Mouse (Mus musculus): ENCODE measurements around the gene Tssc4. TPM values are rescaled to one million over a fixed set of nuclear protein-coding genes. Genes with fewer than 3 reads are reported as not detected.

Gene Tssc4
- polyA plus RNA-seq, 1 experiment from 2014 or later, result 32.8 TPM

DNA sequence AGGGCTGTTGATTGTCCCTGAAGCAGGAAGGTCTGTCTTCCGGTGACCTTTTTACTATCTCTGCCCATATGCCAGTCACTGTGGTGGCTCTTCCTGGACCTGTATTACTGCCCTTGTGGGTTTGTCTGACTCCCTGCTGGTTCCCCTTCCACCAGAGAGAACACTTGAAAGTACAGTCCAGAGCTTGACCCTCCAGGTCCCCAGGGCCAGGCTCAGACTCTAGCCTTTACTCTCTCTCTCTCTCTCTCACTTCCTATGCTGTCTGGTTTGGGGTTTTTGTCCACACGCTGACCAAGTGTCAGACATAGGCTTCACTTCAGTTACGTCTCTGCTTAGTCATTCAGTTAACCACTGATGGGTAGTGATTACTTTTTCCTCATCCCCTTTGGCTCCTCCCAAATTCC is 26.1 kb upstream of the Tssc4 start:
- TF ChIP-seq CTCF (IDR thresholded peaks at IDR 0.05; ENCODE audit: low read depth), result no peak
- no peaks in the 10 kb centered on the region for H3K36me3 ChIP-seq (ENCODE audit: control insufficient read depth, insufficient read depth)
- no peak overlapping the region for H3K27ac ChIP-seq (ENCODE audit: low read depth, low read length)
- no peaks in the 10 kb centered on the region for H3K9me3 ChIP-seq (ENCODE audit: control insufficient read depth)
- H3K4me1 ChIP-seq (replicated peaks; ENCODE audit: control insufficient read depth, insufficient read depth, low read length), result 0 out of 2 replicates have a peak, but pooled peaks cover 8% of the 10 kb centered on the region
- H3K4me3 ChIP-seq (ENCODE audit: low read depth, low read length), result no peak overlapping the region
- no peak overlapping the region for H3K4me2 ChIP-seq (replicated peaks; ENCODE audit: low read depth)
- H3K9ac ChIP-seq (ENCODE audit: low read depth, low read length), result no peak overlapping the region
- peaks cover 3% of the 10 kb centered on the region; the same call in 1 of the 2 replicates for H3K27me3 ChIP-seq (replicated peaks; ENCODE audit: control insufficient read depth, insufficient read depth, low read length)
- 85% methylated on average over 3 of the region's 3 CpGs for WGBS
- ATAC-seq, result no peak

DNA sequence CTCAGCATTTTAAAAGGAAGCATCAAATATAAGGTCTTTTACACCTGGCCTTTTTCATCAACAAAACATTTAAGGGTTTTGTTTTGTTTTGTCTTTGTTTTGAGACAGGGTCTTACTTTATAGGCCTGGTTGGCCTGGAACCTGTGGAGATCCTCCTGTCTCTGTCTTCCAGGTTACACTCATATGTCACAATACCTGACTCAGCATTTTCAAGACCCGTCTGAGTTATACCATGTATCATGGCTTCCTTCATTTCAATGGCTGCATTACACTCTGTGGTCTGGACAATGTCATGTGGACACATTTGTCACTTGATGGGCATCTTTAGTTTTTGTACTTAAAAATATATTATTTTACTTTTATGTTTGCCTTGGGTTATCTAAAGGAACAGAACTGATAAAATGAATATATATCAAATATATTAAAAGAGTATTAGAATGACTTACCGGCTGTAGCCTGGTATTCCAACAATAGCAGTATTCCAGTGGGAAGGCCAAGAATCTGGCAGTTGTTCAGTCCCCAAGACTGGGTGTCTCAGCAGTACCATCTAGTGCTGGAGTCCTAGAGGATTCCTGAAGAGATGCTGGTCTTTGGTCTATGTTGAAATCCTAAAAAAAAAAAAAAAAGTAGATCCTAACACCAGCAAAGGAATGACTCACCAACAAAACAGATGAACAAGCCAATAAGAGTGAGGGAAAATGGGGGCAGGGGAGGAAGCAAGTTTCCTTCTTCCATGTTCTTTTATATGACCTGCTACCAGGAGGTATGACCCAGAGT is 24.8 kb upstream of the Tssc4 start:
- Histone ChIP-seq H3K4me3 (ENCODE audit: low read depth, low read length) (no peak overlapping the region), H3K4me2 (replicated peaks; ENCODE audit: low read depth) (no peak overlapping the region), H3K36me3 (ENCODE audit: control insufficient read depth, insufficient read depth) (no peaks in the 10 kb centered on the region), H3K9ac (ENCODE audit: low read depth, low read length) (no peak overlapping the region), H3K9me3 (ENCODE audit: control insufficient read depth) (no peaks in the 10 kb centered on the region), H3K27me3 (replicated peaks; ENCODE audit: control insufficient read depth, insufficient read depth, low read length) (peaks cover 1% of the 10 kb centered on the region; the same call in 1 of the 2 replicates), H3K4me1 (replicated peaks; ENCODE audit: control insufficient read depth, insufficient read depth, low read length) (0 out of 2 replicates have a peak, but pooled peaks cover 8% of the 10 kb centered on the region), H3K27ac (ENCODE audit: low read depth, low read length) (no peak overlapping the region)
- WGBS, result 90% methylated on average over 2 of the region's 2 CpGs
- ATAC-seq, result no peak
- no peak for TF ChIP-seq CTCF (IDR thresholded peaks at IDR 0.05; ENCODE audit: low read depth)

DNA sequence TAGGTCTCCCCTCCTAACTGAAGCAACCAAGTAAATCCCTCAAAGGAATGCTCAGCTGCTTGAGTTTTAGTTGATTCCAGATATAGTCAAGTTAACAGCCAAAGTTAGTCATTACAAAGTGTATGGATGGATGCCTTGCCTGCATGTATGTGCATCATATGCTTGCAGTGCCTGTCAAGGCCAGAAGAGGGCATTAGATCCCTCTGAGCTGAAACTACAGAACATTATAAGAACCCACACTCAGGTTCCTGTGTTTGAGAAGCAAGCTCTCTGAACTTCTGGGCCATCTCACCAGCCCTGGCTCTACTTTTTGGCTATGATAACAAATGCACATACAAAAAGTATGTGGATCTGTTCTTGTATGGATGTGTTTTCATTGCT is 24.2 kb upstream of the Tssc4 start:
- H3K4me3 ChIP-seq (ENCODE audit: low read depth, low read length), result no peak overlapping the region
- H3K9me3 ChIP-seq (ENCODE audit: control insufficient read depth), result no peaks in the 10 kb centered on the region
- TF ChIP-seq CTCF (IDR thresholded peaks at IDR 0.05; ENCODE audit: low read depth), result peak; percentile 39
- no peak for ATAC-seq
- H3K4me2 ChIP-seq (replicated peaks; ENCODE audit: low read depth), result no peak overlapping the region
- no peak overlapping the region for H3K27ac ChIP-seq (ENCODE audit: low read depth, low read length)
- H3K27me3 ChIP-seq (replicated peaks; ENCODE audit: control insufficient read depth, insufficient read depth, low read length), result peaks cover 4% of the 10 kb centered on the region; the same call in 1 of the 2 replicates
- H3K36me3 ChIP-seq (ENCODE audit: control insufficient read depth, insufficient read depth), result no peaks in the 10 kb centered on the region
- H3K4me1 ChIP-seq (replicated peaks; ENCODE audit: control insufficient read depth, insufficient read depth, low read length), result 0 out of 2 replicates have a peak, but pooled peaks cover 8% of the 10 kb centered on the region
- no peak overlapping the region for H3K9ac ChIP-seq (ENCODE audit: low read depth, low read length)

DNA sequence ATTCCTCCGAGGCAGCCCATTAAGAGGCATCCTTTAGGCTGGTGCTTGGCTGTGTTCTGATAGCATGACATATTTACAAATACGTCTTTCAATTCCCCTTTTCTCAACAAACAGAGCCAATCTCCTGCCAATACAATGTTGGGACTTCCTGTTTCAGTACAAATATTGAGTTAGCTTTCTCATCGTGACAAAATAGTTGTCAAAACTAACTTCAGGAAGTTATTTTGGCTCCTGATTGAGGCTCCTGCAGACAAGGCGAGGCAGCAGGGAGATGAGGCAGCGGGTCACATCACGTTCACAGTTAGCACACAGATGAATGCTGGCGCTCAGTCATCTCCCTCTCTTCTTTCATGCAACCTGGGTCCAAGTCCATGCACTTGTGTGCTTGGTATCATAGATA is 22.7 kb upstream of the Tssc4 start:
- H3K9me3 ChIP-seq (ENCODE audit: control insufficient read depth), result no peaks in the 10 kb centered on the region
- H3K36me3 ChIP-seq (ENCODE audit: control insufficient read depth, insufficient read depth), result no peaks in the 10 kb centered on the region
- no peak for TF ChIP-seq CTCF (IDR thresholded peaks at IDR 0.05; ENCODE audit: low read depth)
- H3K4me3 ChIP-seq (ENCODE audit: low read depth, low read length), result no peak overlapping the region
- H3K4me1 ChIP-seq (replicated peaks; ENCODE audit: control insufficient read depth, insufficient read depth, low read length), result 0 out of 2 replicates have a peak, but pooled peaks cover 7% of the 10 kb centered on the region
- H3K9ac ChIP-seq (ENCODE audit: low read depth, low read length), result no peak overlapping the region
- H3K27me3 ChIP-seq (replicated peaks; ENCODE audit: control insufficient read depth, insufficient read depth, low read length), result peaks cover 4% of the 10 kb centered on the region; the same call in 1 of the 2 replicates
- ATAC-seq, result no peak
- no peak overlapping the region for H3K27ac ChIP-seq (ENCODE audit: low read depth, low read length)
- WGBS, result 69% methylated on average over 7 of the region's 7 CpGs
- no peak overlapping the region for H3K4me2 ChIP-seq (replicated peaks; ENCODE audit: low read depth)

DNA sequence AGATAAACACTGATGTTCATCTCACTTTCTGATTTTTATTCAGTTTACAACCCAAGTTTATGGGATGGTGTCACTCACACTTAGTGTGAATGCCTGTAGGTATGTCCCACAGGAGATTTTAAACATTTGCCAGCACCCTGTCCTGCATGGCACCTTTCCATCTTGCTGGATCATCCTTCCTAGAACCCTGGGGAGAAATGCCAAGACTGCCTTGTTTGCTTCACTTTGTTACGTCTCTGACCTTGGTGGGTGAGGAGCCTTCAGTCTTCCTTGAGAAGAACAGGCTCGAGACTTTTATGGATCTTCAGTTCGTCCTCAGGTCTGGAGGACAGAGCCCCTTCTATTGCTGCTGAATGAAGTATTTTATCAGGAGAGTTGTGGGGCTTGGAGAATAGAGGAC is 19.7 kb upstream of the Tssc4 start:
- H3K4me1 ChIP-seq (replicated peaks; ENCODE audit: control insufficient read depth, insufficient read depth, low read length), result no peaks in the 10 kb centered on the region
- H3K9me3 ChIP-seq (ENCODE audit: control insufficient read depth), result no peaks in the 10 kb centered on the region
- no peak for TF ChIP-seq CTCF (IDR thresholded peaks at IDR 0.05; ENCODE audit: low read depth)
- no peak overlapping the region for H3K27ac ChIP-seq (ENCODE audit: low read depth, low read length)
- 72% methylated on average over 3 of the region's 3 CpGs for WGBS
- H3K4me2 ChIP-seq (replicated peaks; ENCODE audit: low read depth), result no peak overlapping the region
- no peaks in the 10 kb centered on the region; the same call in 1 of the 2 replicates for H3K36me3 ChIP-seq (ENCODE audit: control insufficient read depth, insufficient read depth)
- no peak overlapping the region for H3K9ac ChIP-seq (ENCODE audit: low read depth, low read length)
- 0 out of 2 replicates have a peak, but pooled peaks cover 4% of the 10 kb centered on the region for H3K27me3 ChIP-seq (replicated peaks; ENCODE audit: control insufficient read depth, insufficient read depth, low read length)
- no peak for ATAC-seq
- H3K4me3 ChIP-seq (ENCODE audit: low read depth, low read length), result no peak overlapping the region

DNA sequence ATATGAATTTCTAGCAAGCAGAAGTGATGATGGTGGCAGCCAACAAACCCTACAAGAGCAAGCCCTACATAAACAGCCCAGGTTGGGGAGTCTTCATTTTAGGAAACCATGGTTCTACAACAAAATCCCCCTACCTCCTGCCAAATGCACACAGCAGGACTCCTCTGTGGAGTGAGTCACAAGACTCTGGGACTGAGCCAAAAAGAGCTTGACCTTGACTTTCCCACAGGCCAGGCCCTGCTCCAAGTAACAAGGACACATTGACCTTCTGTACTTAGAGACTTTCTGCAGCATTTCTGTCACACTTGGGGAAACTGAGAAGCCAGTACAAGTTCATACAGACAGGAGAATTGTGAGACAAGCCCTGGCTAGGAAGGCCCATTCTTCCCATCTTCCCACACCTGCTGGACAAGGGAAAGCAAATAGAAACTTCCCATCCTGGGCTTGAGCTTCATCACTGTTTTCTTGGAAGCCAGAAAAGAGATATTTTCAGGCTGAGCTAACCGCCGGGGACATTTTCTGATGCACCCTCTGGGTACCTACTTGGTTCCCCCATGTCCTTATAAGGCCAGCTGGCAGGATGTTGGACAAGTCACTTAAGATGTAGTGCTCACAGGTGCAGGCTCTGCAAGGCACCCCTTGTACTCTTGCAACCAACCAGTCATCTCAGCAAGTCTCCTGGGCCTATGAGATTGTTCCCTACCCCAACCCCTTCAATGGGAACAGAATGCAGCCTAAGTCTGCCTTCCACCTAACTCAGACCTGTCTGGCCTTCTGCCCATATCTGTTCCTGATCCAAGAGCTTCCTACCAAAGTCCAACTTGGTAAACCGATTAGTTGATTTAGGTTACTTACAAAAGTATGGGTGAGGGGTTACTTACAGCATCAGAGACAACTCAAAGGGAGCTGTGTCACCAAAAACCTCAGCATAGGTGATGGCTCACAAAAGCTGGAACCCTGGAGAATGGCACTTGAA is 18.9 kb upstream of the Tssc4 start:
- no peak for TF ChIP-seq CTCF (IDR thresholded peaks at IDR 0.05; ENCODE audit: low read depth)
- H3K4me1 ChIP-seq (replicated peaks; ENCODE audit: control insufficient read depth, insufficient read depth, low read length), result 0 out of 2 replicates have a peak, but pooled peaks cover 4% of the 10 kb centered on the region
- H3K27me3 ChIP-seq (replicated peaks; ENCODE audit: control insufficient read depth, insufficient read depth, low read length), result 0 out of 2 replicates have a peak, but pooled peaks cover 4% of the 10 kb centered on the region
- no peaks in the 10 kb centered on the region for H3K9me3 ChIP-seq (ENCODE audit: control insufficient read depth)
- no peak overlapping the region for H3K4me3 ChIP-seq (ENCODE audit: low read depth, low read length)
- ATAC-seq, result no peak
- no peak overlapping the region for H3K4me2 ChIP-seq (replicated peaks; ENCODE audit: low read depth)
- H3K27ac ChIP-seq (ENCODE audit: low read depth, low read length), result no peak overlapping the region
- H3K9ac ChIP-seq (ENCODE audit: low read depth, low read length), result no peak overlapping the region
- no peaks in the 10 kb centered on the region; the same call in 1 of the 2 replicates for H3K36me3 ChIP-seq (ENCODE audit: control insufficient read depth, insufficient read depth)
- 86% methylated on average over 3 of the region's 3 CpGs for WGBS
